Mouse (Mus musculus): ENCODE data around the gene Rundc1. TPM values are rescaled to one million over a fixed set of nuclear protein-coding genes. Genes with fewer than 3 reads are reported as not detected.
"Not testable (repeated sequence)": the region's sequence is repeated elsewhere in the genome, so short reads cannot be mapped to it uniquely, and the experiment has no call there.

Rundc1 gene
- polyA plus RNA-seq, 1 experiment from 2014 or later = 22.5 TPM

GRCm38 (mm10) chr11:101424105-101424851 lies 607 bp upstream of the Rundc1 start, which contains the start of gene Gm27029:
Gene Gm27029 (minus strand): TSS chr11:101424796.
- peak; percentile 61 for ATAC-seq (ENCODE audit: insufficient number of reproducible peaks, insufficient read depth, low FRiP score, low TSS enrichment)
- WGBS = 9% methylated on average over 23 of the region's 23 CpGs
- peak within 1 kb of the TSS; percentile 90 for H3K4me3 ChIP-seq
- peak within 1 kb of the TSS; percentile 71 for H3K9ac ChIP-seq
- H3K27me3 ChIP-seq = no peaks in the 10 kb centered on the region
- H3K27ac ChIP-seq = peak within 1 kb of the TSS; percentile 83
- no peaks in the 10 kb centered on the region for H3K9me3 ChIP-seq
- H3K4me1 ChIP-seq = peaks cover 20% of the 10 kb centered on the region
- H3K4me2 ChIP-seq (replicated peaks) = peak within 1 kb of the TSS; percentile 82
- H3K36me3 ChIP-seq = 0 out of 2 replicates have a peak, but pooled peaks cover 2% of the 10 kb centered on the region

DNA sequence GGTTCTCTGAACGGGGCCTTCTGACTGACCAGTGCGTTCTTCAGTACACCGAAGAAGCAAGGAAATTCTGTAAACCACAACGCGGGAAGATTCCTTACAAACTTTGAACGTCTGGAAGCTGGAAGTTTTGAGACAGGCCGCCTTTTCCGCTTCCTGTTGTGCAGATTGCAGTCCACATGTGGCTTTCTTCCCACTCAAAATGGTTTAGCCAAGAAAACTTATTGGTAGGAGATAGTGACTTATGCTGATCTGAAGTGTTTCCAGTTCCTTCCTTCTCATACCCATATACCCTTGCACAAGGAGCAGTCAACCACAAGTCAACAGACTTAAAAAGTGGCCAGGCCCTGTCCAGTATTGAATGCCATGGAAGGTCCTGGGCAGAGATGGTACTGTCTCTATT lies 1.3 kb downstream of the Rundc1 start:
- Histone ChIP-seq H3K4me1 (peaks cover 20% of the 10 kb centered on the region), H3K4me2 (replicated peaks) (peak overlapping the region; percentile 82), H3K27me3 (no peaks in the 10 kb centered on the region), H3K9me3 (no peaks in the 10 kb centered on the region), H3K36me3 (peaks cover 18% of the 10 kb centered on the region), H3K9ac (peak overlapping the region; percentile 71; the same call in 1 of the 2 replicates), H3K27ac (no peak overlapping the region), H3K4me3 (peak overlapping the region; percentile 90)
- no peak for ATAC-seq (ENCODE audit: insufficient number of reproducible peaks, insufficient read depth, low FRiP score, low TSS enrichment)
- WGBS = 60% methylated on average over 8 of the region's 8 CpGs

- H3K27me3 ChIP-seq = no peaks in the 10 kb centered on the region
- H3K4me3 ChIP-seq = no peak overlapping the region
- 90% methylated on average over 9 of the region's 9 CpGs for WGBS
- H3K9me3 ChIP-seq = no peaks in the 10 kb centered on the region
- H3K9ac ChIP-seq = 0 out of 2 replicates have a peak overlapping the region, but pooled peaks have one; percentile 27
- H3K27ac ChIP-seq = no peak overlapping the region
- ATAC-seq (ENCODE audit: insufficient number of reproducible peaks, insufficient read depth, low FRiP score, low TSS enrichment) = no peak
- H3K4me1 ChIP-seq = peaks cover 8% of the 10 kb centered on the region; the same call in 1 of the 2 replicates
- H3K36me3 ChIP-seq = peaks cover 63% of the 10 kb centered on the region
- H3K4me2 ChIP-seq (replicated peaks) = no peak overlapping the region
Observed at GRCm38 (mm10) chr11:101431327-101431726, 6.4 kb downstream of the Rundc1 start.

DNA sequence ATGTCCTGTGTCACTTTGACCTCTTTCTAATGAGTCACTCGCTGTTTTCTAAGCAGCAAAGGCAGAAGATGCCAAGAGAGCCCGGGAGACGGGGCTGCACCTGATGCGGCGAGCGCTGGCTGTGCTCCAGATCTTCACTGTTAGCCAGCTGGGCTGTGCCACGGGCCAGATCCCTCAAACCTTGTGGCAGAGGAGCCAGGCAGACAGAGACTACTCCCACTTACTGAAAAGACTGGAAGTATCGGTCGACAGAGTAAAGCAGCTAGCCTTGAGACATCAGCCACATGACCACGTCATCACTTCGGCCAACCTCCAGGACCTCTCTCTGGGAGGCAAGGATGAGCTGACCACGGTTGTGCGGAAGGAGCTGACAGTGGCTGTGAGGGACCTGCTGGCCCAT lies 8.5 kb downstream of the Rundc1 start:
- H3K27me3 ChIP-seq = no peaks in the 10 kb centered on the region
- H3K36me3 ChIP-seq = peaks cover 63% of the 10 kb centered on the region
- no peak for ATAC-seq (ENCODE audit: insufficient number of reproducible peaks, insufficient read depth, low FRiP score, low TSS enrichment)
- no peaks in the 10 kb centered on the region for H3K4me1 ChIP-seq
- no peaks in the 10 kb centered on the region for H3K9me3 ChIP-seq
- 91% methylated on average over 13 of the region's 13 CpGs for WGBS
- H3K4me2 ChIP-seq (replicated peaks) = no peak overlapping the region
- no peak overlapping the region for H3K27ac ChIP-seq
- H3K4me3 ChIP-seq = no peak overlapping the region
- 0 out of 2 replicates have a peak overlapping the region, but pooled peaks have one; percentile 8 for H3K9ac ChIP-seq

- no peak overlapping the region for H3K4me2 ChIP-seq (replicated peaks)
- no peak overlapping the region for H3K4me3 ChIP-seq
- no peak overlapping the region for H3K27ac ChIP-seq
- no peaks in the 10 kb centered on the region for H3K9me3 ChIP-seq
- WGBS = 89% methylated on average over 4 of the region's 4 CpGs
- H3K27me3 ChIP-seq = no peaks in the 10 kb centered on the region
- no peak overlapping the region for H3K9ac ChIP-seq
- no peak for ATAC-seq (ENCODE audit: insufficient number of reproducible peaks, insufficient read depth, low FRiP score, low TSS enrichment)
- H3K36me3 ChIP-seq = peaks cover 47% of the 10 kb centered on the region
- H3K4me1 ChIP-seq = no peaks in the 10 kb centered on the region
Observed at GRCm38 (mm10) chr11:101435831-101436230, 10.9 kb downstream of the Rundc1 start.

DNA sequence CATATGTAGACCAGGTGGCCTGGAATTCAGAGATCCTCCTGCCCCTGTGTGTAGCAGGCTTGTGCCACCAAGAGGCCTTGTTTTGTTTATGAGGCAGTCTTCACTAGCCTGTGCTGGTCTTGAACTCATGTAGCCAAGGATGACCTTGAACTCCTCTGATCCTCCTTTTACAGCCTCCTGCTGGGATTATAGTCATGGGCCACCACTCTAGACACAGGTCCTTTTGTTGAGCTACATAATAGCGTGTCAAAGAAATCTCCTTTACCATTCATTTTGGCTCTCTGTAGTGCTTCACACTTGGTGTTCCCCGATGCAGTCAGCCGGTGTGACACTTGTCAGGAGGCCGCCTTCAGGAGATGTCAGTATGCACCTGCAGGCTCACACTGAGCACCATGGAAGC lies 12.0 kb downstream of the Rundc1 start:
- no peaks in the 10 kb centered on the region for H3K27me3 ChIP-seq
- H3K4me3 ChIP-seq = no peak overlapping the region
- no peak overlapping the region for H3K27ac ChIP-seq
- no peak for ATAC-seq (ENCODE audit: insufficient number of reproducible peaks, insufficient read depth, low FRiP score, low TSS enrichment)
- WGBS = 84% methylated on average over 4 of the region's 4 CpGs
- H3K36me3 ChIP-seq = peaks cover 38% of the 10 kb centered on the region
- no peaks in the 10 kb centered on the region for H3K4me1 ChIP-seq
- H3K9ac ChIP-seq = no peak overlapping the region
- no peak overlapping the region for H3K4me2 ChIP-seq (replicated peaks)
- H3K9me3 ChIP-seq = no peaks in the 10 kb centered on the region

- H3K36me3 ChIP-seq = peaks cover 30% of the 10 kb centered on the region
- not testable (repeated sequence) for H3K27ac ChIP-seq; H3K27me3 ChIP-seq; H3K9me3 ChIP-seq; ATAC-seq (ENCODE audit: insufficient number of reproducible peaks, insufficient read depth, low FRiP score, low TSS enrichment); H3K4me1 ChIP-seq; H3K9ac ChIP-seq; H3K4me2 ChIP-seq (replicated peaks); H3K4me3 ChIP-seq
- WGBS = 51% methylated on average over 3 of the region's 3 CpGs
Observed at GRCm38 (mm10) chr11:101438006-101438405, 13.1 kb downstream of the Rundc1 start.

DNA sequence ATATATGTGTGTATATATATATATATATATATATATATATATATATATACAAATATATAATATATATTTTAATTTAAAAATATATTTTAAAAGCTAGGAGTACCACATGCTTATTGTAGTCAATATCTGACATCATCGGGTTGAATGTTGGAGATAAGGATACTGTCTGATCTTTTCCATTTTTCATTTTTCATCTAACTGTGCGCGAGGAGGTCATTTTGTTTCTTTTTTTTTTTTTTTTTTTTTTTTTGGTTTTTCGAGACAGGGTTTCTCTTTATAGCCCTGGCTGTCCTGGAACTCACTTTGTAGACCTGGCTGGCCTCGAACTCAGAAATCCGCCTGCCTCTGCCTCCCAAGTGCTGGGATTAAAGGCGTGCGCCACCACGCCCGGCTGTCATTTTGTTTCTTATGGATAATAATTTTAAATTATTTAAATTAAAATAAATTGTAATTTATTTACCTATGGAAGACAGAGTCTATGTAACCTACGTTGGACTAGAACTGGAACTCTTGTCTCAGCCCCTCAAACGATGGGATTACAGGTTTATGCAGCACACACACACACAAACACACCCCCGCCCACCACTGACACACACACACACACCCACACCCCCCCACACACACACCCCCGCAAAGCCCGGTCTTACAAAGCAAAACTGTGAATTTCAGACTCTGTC lies 16.7 kb downstream of the Rundc1 start:
- Histone ChIP-seq H3K4me3 (peak overlapping the region; percentile 84), H3K4me2 (replicated peaks) (peak overlapping the region; percentile 44), H3K4me1 (peaks cover 12% of the 10 kb centered on the region), H3K36me3 (peaks cover 28% of the 10 kb centered on the region), H3K9ac (peak overlapping the region; percentile 24; the same call in 1 of the 2 replicates)
- ATAC-seq (ENCODE audit: insufficient number of reproducible peaks, insufficient read depth, low FRiP score, low TSS enrichment); H3K27ac ChIP-seq; H3K9me3 ChIP-seq; H3K27me3 ChIP-seq: not testable (repeated sequence)
- 40% methylated on average over 15 of the region's 15 CpGs for WGBS

DNA sequence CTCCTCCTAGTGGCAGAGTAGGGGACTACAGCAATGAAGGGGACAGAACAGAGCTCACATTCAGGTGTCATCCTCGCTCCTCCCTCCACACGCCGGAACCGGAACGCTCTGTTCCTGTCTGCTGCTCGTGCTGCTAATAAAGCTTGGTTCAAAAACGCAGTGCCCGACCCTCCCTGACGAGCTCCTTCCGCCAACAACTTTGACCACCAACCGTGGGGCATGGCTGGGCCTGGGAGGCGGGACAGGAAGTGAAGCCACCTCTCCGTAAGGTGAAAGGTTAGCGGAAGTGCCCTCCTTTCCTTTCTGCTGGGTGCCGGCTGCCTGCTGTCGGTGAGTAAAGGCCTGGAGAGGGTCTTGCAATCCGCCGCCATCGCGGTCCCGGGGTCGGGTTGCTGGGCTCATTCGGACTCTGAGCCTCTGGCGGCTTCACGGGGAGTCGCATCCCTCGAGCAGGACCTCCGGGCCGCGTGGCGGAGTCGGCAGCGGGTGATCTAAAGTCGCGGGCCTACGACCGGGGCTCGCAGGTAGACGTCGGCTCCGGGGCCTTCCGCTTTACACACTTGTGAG lies 17.3 kb downstream of the Rundc1 start, which contains the start of gene Rpl27:
Gene Rpl27 (plus strand): TSS at position 172 of the 567 bp plus-strand sequence.
- Histone ChIP-seq H3K9me3 (no peaks in the 10 kb centered on the region), H3K27ac (peak within 1 kb of the TSS; percentile 94), H3K36me3 (peaks cover 28% of the 10 kb centered on the region), H3K9ac (peak within 1 kb of the TSS; percentile 92), H3K4me2 (replicated peaks) (peak within 1 kb of the TSS; percentile 92), H3K4me3 (peak within 1 kb of the TSS; percentile 84), H3K4me1 (peaks cover 12% of the 10 kb centered on the region), H3K27me3 (no peaks in the 10 kb centered on the region)
- peak; percentile 99 for ATAC-seq (ENCODE audit: insufficient number of reproducible peaks, insufficient read depth, low FRiP score, low TSS enrichment)
- under 1% methylated on average over 42 of the region's 42 CpGs for WGBS

GRCm38 (mm10) chr11:101442760-101443159 lies 17.9 kb downstream of the Rundc1 start:
- H3K27me3 ChIP-seq = no peaks in the 10 kb centered on the region
- peaks cover 28% of the 10 kb centered on the region for H3K36me3 ChIP-seq
- peak overlapping the region; percentile 92 for H3K9ac ChIP-seq
- ATAC-seq (ENCODE audit: insufficient number of reproducible peaks, insufficient read depth, low FRiP score, low TSS enrichment) = no peak
- H3K4me1 ChIP-seq = peaks cover 12% of the 10 kb centered on the region
- WGBS = under 1% methylated on average over 14 of the region's 14 CpGs
- H3K4me3 ChIP-seq = peak overlapping the region; percentile 84
- H3K27ac ChIP-seq = peak overlapping the region; percentile 94
- no peaks in the 10 kb centered on the region for H3K9me3 ChIP-seq
- H3K4me2 ChIP-seq (replicated peaks) = peak overlapping the region; percentile 92

GRCm38 (mm10) chr11:101446319-101446718 lies 21.4 kb downstream of the Rundc1 start:
- Histone ChIP-seq H3K36me3 (peaks cover 28% of the 10 kb centered on the region), H3K27me3 (no peaks in the 10 kb centered on the region), H3K4me3 (no peak overlapping the region), H3K9ac (no peak overlapping the region), H3K27ac (no peak overlapping the region), H3K4me2 (replicated peaks) (no peak overlapping the region), H3K4me1 (peaks cover 17% of the 10 kb centered on the region), H3K9me3 (no peaks in the 10 kb centered on the region)
- ATAC-seq (ENCODE audit: insufficient number of reproducible peaks, insufficient read depth, low FRiP score, low TSS enrichment) = no peak
- WGBS = 85% methylated on average over 1 of the region's 1 CpGs

Data from embryonic facial prominence, embryonic 12.5 days (tissue).